Mouse (Mus musculus) NIH3T3 (cell line): ENCODE measurements at regions not wholly inside any gene's neighbourhood (a gene's known extent, or its start where the extent isn't known, plus 50 kb on each side); places are given as distances from the start of the nearest gene placed in this dataset.

ENCODE experiments used
- DNase-seq: peaks from one replicate; pipeline ENCODE4 v3.0.0-alpha.2; 2012; ENCODE audit warnings: low read depth

GRCm38 (mm10) chr2:128301709-128302108 lies 175.9 kb downstream of the Bcl2l11 start:
- DNase-seq = no peak

- DNase-seq = no peak
Observed at GRCm38 (mm10) chr2:128304063-128304712, 178.3 kb downstream of the Bcl2l11 start.

- no peak for DNase-seq
Observed at GRCm38 (mm10) chr2:128306693-128307092, 180.9 kb downstream of the Bcl2l11 start.

- DNase-seq = peak; percentile 54
Observed at GRCm38 (mm10) chr2:128309541-128310030, 183.7 kb downstream of the Bcl2l11 start.

GRCm38 (mm10) chr2:128310081-128310480 lies 184.2 kb downstream of the Bcl2l11 start:
- DNase-seq = peak; percentile 98

GRCm38 (mm10) chr2:128312084-128312594 lies 186.3 kb downstream of the Bcl2l11 start:
- peak; percentile 53 for DNase-seq

GRCm38 (mm10) chr2:128312659-128313581 lies 187.1 kb downstream of the Bcl2l11 start:
- peak; percentile 52 for DNase-seq

- peak; percentile 30 for DNase-seq
Observed at GRCm38 (mm10) chr2:128313582-128313918, 187.7 kb downstream of the Bcl2l11 start.

GRCm38 (mm10) chr2:128313948-128314347 lies 188.1 kb downstream of the Bcl2l11 start:
- DNase-seq = no peak

- no peak for DNase-seq
Observed at GRCm38 (mm10) chr2:128316516-128316915, 190.7 kb downstream of the Bcl2l11 start.

- no peak for DNase-seq
Observed at GRCm38 (mm10) chr2:128318266-128318665, 192.4 kb downstream of the Bcl2l11 start.

GRCm38 (mm10) chr2:128318956-128319355 lies 193.1 kb downstream of the Bcl2l11 start:
- DNase-seq = peak; percentile 65

GRCm38 (mm10) chr2:128321475-128321874 lies 195.6 kb downstream of the Bcl2l11 start:
- no peak for DNase-seq

- DNase-seq = peak; percentile 93
Observed at GRCm38 (mm10) chr2:128324256-128325096, 198.6 kb downstream of the Bcl2l11 start.

- peak; percentile 92 for DNase-seq
Observed at GRCm38 (mm10) chr2:128325097-128325421, 199.2 kb downstream of the Bcl2l11 start.

GRCm38 (mm10) chr2:128325456-128325855 lies 199.6 kb downstream of the Bcl2l11 start:
- DNase-seq = no peak

- DNase-seq = no peak
Observed at GRCm38 (mm10) chr2:128330833-128331232, 205.0 kb downstream of the Bcl2l11 start.

GRCm38 (mm10) chr2:128331275-128331674 lies 205.4 kb downstream of the Bcl2l11 start:
- DNase-seq = no peak

GRCm38 (mm10) chr2:128331681-128332080 lies 205.8 kb downstream of the Bcl2l11 start:
- no peak for DNase-seq

- no peak for DNase-seq
Observed at GRCm38 (mm10) chr2:128333401-128334142, 207.7 kb downstream of the Bcl2l11 start.

- no peak for DNase-seq
Observed at GRCm38 (mm10) chr2:128334143-128334470, 208.3 kb downstream of the Bcl2l11 start.
